Mouse (Mus musculus) right cerebral cortex, adult 2 months (tissue): ENCODE results near the gene Agmo.

ENCODE experiments used
- DNase-seq, 2 experiments: peaks; one replicate each; pipeline ENCODE4 v3.0.0; 2021 to 2022; ENCODE audit warnings: low spot score in 2 of 2

Gene Agmo

DNA sequence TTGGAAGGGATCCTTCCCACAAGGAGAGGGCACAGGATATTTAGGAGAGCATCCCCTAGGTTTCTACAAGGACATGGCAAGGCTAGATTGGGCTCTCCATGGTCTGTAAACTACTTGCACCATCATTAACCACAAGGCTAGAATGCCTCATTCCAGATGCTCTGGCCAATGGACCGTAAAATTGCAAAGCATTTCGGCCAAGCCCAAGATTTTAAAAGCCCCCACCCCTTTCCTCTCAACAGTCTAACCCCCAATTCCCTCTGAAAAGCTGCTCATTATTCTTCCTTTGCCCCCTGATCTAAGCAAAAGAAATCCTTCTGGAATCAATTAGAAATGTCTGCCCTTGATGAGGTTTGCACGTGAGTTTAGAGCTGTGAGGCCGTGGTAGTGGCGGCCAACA lies 185.3 kb downstream of the Agmo start:
- DNase-seq: no peak

DNA sequence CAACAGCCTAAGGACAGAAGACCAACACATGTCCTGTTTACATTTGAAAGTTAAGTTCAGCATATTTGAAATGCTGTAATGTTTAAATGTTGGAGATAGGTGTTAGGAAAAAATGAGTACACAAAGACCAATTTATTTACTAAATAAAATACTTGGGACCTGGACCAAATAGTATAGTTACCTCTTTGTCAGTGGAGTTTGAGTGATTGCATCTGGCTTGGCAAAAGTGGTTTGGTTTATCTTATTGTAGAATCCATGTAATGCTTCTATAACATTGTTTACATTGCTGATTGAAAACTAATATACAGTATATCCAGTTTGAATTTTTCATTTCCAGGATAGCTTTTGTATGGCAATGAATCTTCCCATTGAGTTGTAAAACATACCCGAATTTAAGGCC lies 193.0 kb downstream of the Agmo start:
- no peak for DNase-seq

DNA sequence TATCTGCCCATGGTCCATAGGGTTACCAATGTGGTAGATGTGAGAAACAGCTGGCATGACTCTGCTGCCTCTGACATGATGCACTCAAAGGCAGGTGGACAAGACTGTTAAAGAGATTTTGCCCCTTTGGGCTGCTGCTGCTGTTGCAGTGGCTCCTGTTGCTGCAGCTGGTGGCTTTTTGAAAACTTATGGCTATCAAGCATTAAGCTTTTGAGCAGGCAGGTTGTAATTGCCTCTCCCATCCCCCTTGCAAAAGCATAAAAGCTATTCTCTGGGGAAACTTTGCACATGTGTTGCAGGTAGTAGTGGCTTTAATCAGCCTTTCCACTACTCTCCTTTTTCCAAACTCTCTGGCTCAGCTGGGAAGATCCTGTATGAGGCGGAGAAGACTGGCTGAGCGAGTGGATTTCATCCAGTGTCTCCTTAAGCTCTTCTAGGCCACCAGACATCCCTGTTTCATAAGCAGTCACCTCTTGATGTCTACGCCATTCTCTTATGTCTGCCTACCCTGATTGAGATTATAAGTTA lies 201.1 kb downstream of the Agmo start:
- no peak for DNase-seq

DNA sequence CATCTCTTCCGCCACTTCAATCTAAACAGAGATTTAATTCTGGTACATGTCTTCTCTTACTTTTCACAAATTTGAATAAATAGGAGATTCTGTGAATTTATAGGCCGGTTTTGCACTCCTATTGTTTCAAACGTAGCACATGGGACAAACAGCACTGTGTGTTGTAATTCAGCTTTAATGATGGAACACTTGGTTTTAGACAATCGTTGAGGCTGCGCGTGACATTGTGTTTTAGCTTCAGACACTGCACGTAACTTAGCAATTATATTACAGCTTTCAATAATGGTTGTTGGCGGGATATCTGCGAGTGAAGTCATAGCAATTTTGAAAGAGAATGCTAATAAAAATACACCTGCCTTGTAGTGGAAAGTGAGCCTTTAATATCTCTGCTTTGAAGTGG lies 203.8 kb downstream of the Agmo start:
- DNase-seq: no peak

DNA sequence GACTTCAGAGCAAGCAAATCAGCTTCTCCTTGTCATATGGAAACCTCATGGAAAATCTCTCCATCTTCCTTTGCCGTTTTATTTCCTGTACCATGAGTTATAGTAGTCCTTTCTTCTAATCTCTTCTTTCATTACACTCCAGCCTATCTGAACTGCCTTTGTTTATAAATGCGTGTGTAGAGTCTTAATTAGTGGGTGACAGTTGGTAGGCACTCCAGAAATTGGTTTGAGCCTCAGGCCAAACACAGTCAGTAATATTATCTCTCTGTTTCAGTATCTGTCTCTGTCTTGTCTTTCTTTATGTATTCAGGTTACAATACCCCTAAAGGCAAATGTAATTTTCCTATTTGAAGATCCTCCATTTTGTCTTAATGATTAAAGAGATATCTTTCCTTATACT lies 208.2 kb downstream of the Agmo start:
- DNase-seq: no peak

DNA sequence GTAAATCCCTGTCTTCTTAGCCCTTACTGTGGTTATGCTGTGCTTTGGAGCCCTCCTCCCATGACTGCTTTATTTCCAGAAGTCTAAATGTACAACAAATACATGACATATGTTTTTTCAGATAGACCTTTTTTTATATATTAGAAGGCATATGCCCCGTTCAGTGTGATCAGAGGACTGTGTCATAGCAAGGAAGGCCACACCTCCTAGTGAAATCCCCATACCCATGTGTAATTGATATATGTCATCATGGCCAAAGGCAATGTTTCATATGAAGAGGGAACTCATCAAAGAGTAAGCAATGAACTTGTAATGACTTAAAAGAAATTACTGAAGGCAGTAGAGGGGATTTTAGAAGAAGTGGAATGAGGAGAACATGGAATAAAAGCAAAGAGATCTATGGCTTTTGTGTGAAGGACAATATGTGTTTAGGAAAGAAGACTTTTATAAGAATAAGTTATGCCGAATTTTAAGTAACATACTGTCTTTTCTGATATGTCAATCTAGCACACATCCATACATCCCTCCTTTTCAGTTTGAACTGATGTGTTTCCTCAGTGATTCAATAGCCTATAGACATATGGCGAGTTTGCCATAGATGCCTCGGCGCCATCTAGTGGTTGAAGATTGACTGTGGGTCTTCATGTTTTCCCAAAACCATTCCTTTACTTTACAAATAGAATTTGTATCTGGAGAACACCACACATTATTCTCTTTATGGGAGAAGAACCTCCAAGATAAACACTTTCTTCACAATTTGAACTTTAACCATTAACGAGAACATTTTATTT lies 209.1 kb downstream of the Agmo start:
- peak; percentile 74 to 76 for DNase-seq

DNA sequence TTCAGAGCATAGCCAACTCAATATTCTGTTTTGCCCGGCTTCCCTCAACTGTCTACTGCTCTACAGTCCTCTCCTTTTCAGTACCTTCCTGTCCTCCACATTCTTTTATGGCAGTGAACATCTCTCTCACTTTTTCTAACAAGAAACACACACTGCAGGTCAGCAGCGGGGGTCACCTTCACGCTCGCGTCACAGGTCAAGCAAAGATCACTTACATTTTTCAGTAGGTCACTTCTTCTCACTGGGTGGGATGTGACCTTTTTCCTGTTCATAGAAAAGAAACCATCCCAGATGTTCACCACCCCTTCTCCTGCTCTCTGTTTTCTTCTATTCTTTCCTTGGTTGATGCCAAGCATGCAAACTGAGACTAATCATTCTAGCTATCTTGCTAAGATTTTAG lies 230.2 kb downstream of the Agmo start:
- DNase-seq: no peak

DNA sequence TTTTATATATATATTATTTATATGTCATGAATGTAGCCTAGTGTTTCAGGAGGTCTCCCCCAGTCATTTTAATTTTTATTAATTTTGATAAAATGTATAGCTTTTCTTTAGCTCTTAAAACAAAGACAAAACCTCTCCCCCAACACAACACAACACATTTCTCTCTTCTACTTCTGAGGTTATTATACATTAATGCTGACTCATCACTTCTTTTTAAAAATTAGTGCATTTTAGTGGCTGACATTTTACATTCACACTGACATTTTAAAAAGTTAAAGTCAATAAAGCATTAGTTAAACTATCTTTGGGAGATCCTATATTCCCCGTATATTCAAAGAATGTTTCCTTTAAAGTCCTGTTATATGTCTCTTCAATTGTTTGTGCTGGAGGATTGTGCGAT lies 235.4 kb downstream of the Agmo start:
- DNase-seq: no peak

DNA sequence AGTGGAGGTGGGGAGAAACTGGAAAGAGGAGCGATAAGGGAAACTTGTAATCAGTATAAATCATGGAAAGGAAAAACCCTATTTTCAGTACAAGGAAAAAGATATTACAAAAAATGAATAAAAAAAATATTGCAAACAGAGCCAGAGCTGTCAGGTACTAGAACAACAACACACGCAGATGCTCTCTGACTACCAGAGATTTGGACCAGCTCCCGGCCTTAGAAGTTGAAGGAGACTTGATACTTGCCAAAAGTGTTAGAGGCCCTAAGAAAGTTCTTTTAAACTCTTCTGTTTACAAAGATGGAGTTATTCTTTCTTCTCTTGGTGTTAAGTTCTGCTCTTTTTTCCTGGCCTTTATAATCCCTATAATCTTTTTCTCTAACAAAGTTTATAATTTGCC lies 246.6 kb downstream of the Agmo start:
- DNase-seq: no peak

DNA sequence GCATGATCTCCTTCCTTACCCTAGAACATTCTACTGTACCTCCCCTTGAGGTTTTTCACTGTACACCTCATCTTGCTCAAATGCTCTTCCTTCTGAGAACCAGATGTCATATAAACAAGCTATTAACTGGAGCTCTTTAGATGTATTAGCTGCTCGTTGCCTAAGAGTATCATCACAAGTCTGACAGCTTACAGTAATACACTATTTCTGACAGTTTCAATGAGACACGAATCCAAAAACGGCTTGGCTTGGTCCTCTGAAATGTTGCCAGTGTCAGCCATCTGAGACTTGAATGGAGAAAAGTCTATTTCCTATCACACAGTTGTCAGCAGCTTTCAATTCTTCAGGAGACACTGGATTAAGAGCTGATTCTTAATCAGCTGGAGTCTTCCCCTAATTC lies 257.4 kb downstream of the Agmo start:
- no peak for DNase-seq

DNA sequence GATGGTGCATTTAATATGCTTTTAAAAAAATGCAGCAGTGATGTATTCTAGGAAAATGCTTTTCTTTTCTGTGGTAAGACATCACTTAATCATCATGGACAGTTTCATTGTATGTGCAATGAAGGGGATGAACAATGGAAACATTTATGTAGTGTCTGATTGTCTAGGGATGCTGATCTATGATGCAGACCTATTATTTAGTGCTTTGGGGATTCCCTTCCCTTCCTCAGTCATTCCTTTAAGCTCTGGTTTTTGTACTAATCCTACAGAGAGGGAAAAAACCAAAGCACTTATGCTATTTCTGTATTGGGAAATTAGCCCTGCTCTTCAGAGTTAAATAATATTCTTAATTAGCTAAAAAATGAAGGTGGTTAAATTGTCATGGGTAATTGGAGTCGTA lies 266.0 kb downstream of the Agmo start:
- DNase-seq: no peak

DNA sequence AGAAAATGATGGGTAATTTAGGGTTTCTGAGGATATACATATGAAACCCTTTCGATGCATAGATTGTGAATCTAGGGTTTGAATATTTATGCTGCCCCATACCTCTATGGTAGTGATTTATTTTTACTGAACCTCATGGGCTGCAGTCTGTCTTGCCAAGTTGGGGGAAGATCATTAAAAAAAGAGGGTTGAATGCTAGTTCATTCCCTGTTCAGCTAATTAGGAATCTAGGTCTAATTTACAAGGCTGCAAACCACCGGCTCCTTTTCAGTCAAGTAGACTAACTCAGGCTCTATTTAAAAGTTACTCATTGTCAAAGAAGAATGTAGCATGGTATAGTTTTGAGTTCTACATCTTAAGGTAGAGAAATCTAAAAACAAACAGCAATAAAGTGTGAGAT lies 266.4 kb downstream of the Agmo start:
- DNase-seq: no peak

DNA sequence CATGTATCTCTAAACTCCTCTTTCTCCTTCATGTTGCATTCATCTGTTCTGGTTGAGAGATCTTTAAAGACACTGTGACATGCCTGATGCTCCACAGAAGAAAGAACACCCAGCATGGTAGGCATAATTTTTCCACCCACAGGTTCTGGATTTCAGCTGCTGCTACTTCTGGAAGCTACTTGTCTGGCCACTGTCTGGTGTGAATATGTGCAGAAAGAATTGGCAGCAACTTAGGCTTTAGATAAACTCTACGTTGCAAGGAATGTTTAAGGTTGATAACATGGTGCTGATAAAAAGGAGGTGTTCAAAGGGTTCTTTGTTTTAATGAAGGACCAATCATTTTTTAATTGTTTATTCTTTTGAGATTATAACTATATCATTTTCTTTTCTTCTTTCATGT lies 280.3 kb downstream of the Agmo start:
- peak; percentile 7 to 17 for DNase-seq

DNA sequence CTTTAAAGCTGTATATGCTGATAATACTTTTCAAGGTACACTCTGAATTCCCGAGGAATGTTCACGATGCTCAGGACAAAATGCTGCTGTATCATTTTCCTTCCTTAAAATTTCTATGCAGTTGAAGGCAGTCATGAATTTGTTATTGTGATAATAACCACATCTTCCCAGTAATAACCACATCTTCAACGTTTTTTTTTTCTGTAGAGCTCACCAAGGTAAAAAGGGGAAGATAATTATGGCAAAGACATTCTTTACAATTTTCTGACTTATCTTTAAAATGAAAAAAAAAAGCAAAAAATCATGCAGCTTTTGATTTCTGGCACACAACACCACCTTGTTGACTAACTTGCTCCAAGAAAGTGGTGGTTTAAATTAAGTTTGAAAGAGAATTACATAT lies 283.2 kb downstream of the Agmo start:
- no peak for DNase-seq

DNA sequence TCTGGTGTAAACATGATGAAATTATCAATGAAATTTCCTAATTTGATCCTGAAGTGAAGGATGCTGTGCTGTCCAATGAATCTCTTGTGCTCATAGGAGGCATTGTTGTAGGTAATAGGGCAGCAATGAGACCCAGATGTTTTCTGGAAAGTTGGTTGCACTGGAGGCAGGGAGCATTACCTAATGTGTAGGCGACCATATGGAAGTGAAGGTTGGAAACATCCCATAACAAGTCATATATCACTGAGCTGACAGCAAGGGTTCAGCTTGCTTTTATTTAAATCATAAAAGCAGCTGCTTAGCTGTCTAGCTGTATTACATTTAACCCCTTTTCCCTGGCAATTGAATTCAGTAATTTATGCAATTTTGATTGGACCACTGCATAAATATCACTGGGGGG lies 299.6 kb downstream of the Agmo start:
- no peak for DNase-seq

DNA sequence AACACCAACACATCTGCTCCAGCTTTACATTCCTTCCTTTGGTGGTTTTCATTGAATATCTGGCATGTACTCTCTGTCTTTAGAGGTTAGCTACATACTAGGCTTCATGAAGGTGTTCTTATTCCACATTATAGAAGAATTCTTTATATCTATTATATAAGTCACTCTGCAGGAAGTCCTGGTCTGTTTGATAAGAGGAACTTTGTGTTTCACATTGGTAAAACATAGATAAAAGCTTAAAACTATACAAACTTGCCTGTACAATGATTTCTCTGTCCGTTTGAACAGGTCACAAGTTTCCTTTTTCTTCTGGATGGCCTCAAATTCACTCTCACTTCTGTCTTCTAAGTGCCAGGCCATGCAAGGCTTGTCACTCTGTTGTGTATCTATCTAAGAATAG lies 316.8 kb downstream of the Agmo start:
- DNase-seq: no peak

DNA sequence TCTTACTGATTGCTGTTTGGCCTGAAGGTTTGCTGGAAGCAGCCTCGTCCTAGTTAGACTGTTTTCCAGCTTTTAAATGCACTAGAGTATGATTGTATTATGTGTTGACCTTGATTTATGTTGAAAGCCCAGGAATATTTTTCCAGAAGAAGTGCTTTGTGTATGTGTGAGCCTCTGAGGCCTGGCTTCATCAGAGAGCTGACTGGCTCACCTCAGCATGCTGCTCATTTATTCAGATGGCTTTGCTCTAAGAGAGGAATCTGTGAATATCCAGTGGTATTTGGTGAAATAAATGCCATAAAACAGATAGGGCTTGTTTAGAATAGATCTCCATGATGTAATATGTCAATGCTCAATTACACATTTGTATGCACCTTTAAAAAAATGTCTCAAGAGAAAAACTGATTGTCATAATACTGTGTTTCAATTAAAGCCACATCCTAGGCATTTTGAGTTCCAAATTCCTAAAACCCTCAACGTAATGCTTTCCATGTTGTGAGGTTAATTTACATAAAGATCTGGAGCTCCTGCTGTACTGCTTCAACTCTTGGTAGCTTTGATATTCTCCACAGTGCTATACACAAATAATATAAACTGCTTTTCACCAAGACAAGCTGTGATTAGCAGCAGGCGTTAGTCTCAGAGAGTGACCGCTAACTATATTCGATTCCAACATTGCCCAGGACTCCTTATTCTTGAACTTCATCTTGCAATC lies 324.6 kb downstream of the Agmo start:
- DNase-seq: no peak

DNA sequence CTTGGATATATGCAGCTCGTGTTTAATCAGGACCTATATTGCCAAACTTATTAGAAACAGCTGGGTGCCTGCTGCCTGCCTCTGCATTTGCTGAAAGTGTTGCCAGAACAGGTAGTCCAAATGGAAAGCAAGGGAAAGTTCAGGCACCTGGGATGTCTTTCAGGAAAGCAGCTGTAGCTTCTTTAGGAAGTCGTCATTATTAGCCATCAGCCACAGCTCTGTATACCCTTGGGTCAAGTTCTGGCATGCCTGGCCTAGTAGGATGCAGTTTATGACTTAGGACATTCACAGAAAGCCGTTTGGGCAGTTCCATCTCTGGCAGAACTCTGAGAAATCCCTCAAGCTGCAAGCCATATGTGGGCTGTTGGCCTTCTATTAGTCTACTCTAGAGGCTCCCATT lies 330.5 kb downstream of the Agmo start:
- DNase-seq: no peak

DNA sequence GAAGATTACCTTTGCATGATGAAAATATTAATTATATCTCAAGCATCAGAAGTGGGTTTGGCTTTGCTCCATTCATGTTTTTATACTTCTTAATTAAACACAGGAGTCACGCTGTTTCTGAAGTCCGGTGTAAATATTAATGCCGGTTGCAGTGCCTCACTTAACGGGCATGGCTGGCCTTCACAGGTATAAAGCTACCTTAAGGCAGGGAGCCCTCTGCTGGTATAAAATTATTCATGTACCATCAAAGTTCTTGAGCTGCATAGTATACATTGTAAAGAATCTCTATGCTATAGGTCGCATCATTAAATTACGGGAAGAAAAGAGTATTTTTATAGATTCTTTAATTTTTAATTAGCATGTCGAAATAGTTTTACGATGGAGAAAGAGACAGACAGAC lies 341.3 kb downstream of the Agmo start:
- DNase-seq: no peak

DNA sequence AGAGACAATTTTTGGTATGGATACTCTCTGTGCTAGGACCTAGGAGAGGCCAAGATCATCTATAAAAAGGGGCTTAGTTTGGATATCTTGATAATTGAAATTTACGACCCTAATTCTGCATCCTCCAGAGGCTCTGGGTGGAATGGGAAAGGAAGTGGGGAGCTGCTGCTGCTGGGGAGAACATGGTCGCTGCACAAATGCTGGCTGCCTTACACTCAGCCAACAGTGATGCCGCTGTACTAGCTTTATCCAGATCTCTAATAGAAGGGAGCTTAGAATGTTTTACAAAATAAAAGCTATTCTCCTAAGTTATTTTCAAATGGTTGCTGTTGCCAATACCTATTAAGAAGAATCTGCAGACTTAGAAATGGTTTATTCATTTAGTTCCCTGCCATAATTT lies 351.4 kb downstream of the Agmo start:
- no peak for DNase-seq

DNA sequence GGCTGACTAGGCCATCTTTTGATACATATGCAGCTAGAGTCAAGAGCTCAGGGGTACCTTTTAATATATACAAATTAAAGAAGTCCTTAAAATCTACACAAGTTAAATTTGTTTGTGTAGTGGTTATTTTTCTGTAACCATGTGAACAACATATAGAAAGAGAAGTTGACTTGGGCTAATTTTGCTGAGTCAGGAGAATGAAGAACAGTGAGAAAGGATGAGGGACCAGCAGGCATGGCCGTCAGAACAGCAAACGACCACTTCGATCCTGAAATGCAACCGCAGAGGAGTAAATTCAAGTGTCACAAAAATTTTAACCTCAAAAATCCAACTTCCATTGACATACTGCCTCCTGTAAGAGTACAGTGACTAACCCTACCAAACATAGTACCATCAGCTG lies 371.4 kb downstream of the Agmo start:
- DNase-seq: no peak

DNA sequence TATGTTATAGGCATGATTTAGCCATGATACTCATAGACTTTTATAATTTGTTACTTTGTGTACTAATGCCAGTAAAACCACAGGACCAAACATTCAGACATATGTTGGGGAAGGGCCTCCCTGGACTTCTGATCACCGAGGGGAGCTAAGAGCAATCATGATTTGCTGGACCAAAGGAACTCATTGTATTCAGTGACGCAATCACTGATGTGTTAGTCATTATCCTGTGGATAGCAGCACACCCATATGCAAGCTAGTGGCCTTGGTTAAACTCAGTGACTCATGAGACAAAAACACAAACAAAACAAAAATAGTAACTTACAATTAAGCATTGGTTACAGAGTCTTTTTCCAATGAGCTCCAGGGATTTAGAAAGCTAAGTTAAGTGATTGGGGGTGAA lies 373.3 kb downstream of the Agmo start:
- DNase-seq: no peak

DNA sequence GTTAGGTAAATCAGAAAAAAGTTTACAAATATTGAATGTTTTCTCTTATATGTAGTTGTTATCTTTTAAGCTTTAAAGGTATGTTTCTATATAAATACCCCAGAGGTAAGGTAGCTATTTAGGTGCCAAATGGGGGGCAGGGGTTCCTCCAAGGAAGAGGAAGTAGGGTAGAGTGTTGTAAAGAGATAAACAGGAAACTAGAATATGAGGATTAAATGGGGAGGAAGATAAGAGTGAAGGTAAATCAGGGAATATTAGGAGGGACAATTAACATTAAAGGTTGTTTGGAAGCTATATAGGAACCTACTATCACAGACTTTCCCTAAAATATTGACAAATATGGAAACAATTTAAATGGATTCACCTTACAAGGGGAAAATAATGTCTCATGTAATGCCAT lies 382.6 kb downstream of the Agmo start:
- no peak for DNase-seq
